Mouse (Mus musculus): Measurements from ENCODE around the gene Gdpd1.
A peak's percentile ranks its signal among the peaks of the same experiment; 100 is the strongest.
"Not testable (repeated sequence)": the region's sequence is repeated elsewhere in the genome, so short reads cannot be mapped to it uniquely, and the experiment has no call there.

Gene Gdpd1

GRCm38 (mm10) chr11:87073866-87074440 lies at the start of gene Gdpd1:
TSS of gene Gdpd1 (minus strand) at chr11:87074062.
- DNase-seq, result peak; percentile 89

GRCm38 (mm10) chr11:87121864-87122263 lies 48.0 kb upstream of the Gdpd1 start:
- no peak for DNase-seq

DNA sequence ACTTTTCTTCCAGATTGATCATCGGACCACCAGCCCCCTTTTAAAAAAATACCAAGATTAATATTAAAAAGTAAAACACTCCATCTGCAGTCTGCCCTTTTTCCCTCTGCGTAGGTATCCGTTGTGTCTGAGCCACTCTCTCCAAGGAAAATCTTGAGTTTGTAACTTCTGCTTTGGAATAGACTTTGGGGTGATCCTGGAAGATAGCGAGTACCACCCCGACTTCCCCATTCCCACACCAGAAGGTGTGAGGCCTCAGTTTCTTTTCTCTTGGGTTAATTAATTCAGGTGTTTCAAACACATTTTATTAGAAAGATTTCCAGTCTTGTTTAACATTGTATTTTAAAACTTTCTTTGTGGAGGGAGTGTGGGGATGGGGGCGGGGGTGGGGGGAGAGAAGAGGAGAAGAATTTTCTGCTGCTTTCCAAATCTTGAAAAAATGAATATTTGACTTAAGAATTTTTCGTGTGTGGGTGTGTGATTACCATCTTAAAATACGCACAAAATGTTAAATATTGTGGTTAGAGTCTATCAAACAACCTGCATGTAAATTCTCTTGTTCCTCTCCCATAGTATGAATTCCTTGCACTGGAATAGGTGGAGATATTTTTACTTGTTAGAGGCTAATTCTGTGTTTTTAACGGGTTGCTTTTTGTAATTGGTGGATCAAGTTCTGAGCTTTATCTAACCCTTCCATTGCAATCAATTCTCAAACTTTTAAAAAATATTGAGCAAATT lies 36.5 kb upstream of the Gdpd1 start:
- DNase-seq, result no peak

DNA sequence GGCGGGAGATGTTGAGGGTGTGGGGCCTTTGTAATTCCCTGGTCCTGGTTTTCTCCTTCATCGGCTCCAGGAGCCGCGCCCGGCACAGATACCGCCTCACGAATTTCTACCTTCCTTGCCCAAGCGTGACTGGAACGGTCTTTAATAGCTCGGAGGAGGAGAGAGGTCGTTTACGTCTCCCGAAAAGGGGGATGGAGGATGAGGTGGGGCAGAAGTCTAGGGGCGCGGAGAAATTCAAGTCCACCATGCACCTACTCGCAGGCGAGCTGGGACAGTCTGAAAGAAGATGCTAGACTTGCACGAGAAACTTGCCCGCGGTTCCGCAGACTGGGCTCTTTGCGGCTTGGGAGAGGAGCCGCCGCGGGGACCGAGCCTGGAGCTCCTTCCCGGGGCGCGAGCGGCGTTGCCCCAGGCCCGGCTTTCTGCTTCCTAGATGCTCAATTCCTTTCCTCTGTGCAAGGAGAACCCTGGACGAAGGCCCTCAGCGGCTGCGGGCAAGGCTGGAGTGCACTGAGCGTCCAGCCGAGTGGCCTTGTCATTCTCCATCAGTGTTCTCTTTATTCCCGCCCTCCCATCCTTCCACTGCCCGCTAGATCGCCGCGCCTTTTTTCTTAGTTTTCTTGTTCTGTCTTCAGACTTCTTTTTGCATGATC lies 35.8 kb upstream of the Gdpd1 start:
- DNase-seq, result peak; percentile 29

DNA sequence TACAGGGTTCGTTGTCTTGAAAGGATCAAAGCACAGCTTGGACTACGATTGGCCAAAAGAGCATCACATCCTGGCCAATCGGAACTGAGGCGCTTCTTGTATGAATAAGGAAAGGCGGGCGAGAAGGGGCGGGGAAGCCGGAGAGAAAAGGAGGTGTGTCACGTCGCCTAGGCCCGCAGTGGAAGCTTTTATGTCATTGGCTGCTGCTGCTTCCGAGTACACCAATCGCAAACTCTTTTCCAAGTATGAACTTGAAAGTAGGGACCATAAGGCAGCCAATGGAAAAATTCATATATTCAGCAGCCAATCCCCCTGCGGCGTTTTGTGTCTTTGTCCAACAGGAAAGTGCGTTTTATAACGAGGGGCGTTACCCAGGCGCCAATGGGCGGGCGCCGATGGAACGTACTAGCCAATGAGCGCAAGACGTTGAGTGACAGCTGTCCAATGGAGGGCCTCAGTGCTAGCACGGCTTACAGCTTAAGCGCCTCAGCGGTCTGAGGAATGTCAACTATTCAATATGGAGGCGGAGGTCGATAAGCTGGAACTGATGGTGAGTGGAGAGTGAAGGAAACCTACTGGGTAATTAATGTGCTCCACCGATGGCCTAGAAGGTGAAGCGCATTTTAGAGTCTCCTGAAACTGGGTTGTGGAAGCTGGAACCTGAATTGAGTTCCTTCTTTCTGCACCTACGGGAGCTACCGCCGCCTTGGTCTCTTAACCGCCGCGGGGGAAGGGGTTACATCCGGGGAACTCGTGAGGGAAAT lies 35.1 kb upstream of the Gdpd1 start, which contains the start of gene Ska2:
TSS of gene Ska2 (plus strand) at position 480 of the 764 bp plus-strand sequence.
- peak; percentile 98 for DNase-seq

- no peak for DNase-seq
Measured at GRCm38 (mm10) chr11:87108409-87108754, 34.5 kb upstream of the Gdpd1 start, which contains the start of gene Prr11. TSS of gene Prr11 (minus strand) at chr11:87108708.

- no peak for DNase-seq
Measured at GRCm38 (mm10) chr11:87087142-87087541, 13.3 kb upstream of the Gdpd1 start.

DNA sequence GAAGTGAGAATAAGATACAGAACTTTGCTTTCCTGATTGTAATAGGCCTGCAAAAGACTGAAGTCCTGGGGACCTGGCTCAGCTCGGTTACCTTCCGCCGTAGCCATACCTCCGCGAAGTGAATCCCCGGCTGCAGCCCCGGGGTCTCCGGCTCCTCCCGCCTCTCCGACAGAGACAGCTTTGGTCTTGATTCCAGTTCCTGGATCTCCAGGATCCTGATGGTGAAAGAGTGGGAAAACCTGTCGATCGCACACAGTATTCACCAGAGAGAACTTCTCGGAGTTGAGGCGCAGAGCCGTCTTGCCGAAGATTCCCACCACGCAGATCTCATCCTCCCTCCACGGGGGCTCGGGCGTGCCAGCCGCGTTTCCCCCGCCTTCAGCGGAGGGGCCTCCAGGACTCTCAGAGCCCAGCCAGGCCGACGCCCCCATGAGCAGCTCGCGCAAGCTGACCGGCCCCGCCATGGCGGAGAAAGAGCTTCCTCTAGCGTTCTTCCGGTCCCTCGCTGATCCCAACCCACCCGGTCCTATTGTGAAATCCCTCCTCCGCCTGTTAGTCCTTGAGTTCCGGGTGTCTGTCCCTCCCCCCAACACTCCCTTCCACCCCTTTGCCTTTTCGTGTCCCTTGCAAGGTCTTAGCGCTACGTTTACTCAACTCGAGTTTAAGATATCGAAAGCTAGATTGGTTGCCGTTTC lies 12.6 kb upstream of the Gdpd1 start, which contains the start of gene Smg8:
TSS of gene Smg8 (minus strand) at position 485 of the 695 bp plus-strand sequence.
- DNase-seq, result peak; percentile 89

GRCm38 (mm10) chr11:87085461-87085860 lies 11.6 kb upstream of the Gdpd1 start:
- no peak for DNase-seq

DNA sequence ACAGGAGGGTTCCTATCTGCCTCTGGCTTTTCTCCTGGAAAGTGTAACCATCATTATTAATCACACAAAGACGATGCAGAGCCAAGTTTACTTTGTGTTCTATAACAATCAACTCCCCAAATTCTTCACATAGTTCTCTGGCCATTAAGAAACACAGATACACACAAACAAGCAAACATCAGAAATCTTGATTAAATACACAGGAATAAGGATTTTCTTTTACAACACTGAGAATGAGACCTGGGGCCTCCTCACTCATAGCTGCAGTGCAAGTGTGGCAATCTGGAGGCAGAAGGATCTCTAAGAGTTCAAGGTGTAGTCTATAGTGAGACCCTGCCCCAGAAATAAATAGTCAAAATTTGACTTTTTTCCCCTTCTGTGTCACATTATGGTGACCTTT lies 9.8 kb upstream of the Gdpd1 start:
- DNase-seq, result no peak

DNA sequence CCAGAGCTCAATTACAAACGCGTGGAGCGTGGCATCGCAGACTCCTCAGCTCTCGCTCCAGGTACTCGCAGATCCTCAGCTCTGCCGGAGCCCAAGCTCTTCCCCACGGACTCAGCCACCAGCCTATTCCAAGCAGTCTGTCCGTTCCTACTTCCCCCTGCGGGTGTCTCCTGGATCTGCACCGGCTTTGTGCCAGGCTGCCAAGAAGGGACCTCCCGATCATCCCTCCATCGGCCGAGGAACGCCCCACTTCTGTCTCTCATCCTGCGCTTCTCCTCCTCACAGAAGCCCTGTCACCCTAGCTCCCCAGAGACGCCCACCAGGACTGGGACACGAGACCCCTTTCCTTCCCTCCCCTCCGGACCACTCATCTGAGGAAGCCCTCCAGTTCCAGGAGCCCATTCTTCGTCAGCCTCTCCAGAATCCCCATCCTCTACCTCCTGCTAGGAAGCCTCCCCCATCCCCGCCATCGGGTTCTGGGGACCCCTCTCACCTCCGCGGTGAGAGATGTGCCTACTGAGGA lies 458 bp downstream of the Gdpd1 start:
- peak; percentile 73 for DNase-seq

GRCm38 (mm10) chr11:87062087-87062486 lies 11.8 kb downstream of the Gdpd1 start:
- no peak for DNase-seq

DNA sequence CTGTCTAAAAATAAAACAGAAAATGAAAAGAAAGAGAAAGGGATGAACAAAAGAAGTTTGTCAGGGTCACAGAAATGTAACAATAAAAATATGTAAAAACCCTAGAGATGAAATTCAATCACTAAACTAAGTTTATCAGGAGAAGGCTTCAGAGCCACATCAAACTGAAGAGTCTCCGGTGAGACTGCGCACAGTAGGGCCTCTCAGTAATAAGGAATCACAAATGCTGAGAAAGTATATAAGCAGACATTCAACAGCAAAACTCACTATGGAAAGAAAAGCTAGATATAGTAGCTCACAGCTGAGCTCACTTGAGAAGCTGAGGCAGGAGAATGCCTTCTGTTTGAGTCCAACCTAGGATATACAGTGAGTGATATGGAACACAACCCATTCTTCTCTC lies 13.5 kb downstream of the Gdpd1 start:
- DNase-seq, result no peak

- DNase-seq, result no peak
Measured at GRCm38 (mm10) chr11:87056286-87056685, 17.6 kb downstream of the Gdpd1 start.

DNA sequence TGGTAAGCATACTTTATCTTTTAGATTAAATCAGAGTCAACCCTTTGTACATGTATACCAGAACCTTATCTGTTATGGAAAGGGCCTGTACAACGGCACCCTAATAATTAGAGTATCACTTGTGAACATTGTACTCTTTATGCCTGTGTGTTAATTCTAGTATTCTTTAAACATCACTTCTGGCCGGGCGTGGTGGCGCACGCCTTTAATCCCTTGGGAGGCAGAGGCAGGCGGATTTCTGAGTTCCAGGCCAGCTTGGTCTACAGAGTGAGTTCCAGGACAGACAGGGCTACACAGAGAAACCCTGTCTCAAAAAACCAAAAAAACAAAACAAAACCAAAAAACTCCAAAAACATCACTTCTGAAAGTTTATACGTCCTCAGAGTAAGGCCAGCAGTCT lies 25.0 kb downstream of the Gdpd1 start:
- not testable (repeated sequence) for DNase-seq

- DNase-seq, result peak; percentile 28
Measured at GRCm38 (mm10) chr11:87046968-87047367, 26.9 kb downstream of the Gdpd1 start.

DNA sequence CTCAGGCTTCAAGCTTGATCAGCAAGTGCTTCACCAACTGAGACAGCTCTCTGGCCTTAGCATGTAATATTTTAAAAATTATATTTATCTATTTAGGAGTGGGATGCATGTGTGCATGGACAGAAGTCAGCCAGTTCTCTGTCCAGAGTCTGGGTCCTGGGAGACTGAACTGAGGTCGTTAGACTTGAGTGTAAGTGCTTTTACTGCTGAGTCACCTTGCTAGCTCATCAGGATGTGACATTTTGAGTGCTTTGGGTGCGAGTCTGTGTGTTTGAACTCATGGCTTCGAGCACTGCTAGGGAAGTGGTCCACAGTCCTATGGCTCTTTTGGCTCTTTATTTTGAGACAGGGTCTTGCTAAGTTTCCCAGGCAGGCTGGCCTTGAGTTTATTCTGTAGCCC lies 30.8 kb downstream of the Gdpd1 start:
- no peak for DNase-seq

DNA sequence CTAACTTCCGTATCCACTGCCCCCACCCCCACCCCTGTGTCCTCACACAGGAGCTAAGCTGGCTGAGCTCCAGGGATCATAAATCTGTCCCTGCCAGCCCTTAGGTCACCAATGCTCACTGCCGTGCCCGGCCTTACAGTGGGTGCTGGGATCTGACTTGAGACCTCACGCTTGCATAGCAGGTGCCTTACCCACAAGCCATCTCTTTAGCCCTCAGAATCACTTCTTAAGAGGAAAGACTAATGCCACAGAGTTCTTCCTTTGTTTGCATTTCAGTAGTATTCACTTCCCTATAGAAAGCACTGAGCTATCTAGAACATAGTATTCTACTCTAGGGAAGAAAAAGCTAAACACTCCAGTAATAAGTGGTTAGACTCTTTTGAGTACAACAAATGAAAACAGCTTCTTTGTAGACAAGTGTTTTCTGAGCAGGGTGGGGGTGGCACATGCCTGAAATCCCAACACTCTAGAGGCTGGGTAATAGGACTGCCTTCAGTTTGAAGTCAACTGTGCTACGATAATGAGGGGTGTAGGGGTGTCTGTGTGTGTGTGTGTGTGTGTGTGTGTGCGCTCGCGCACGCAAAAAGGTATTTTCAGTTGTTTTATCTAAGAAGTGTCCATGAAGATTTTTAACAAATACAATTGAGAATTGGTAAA lies 34.4 kb downstream of the Gdpd1 start:
- peak; percentile 34 for DNase-seq

GRCm38 (mm10) chr11:87036180-87036579 lies 37.7 kb downstream of the Gdpd1 start:
- no peak for DNase-seq

GRCm38 (mm10) chr11:87028212-87028611 lies 45.6 kb downstream of the Gdpd1 start:
- no peak for DNase-seq

GRCm38 (mm10) chr11:87026096-87026875 lies 47.6 kb downstream of the Gdpd1 start:
- DNase-seq, result peak; percentile 30
